Mouse (Mus musculus) heart, postnatal 14 days (tissue): ENCODE measurements around the gene Gpr37. TPM values are rescaled to one million over a fixed set of nuclear protein-coding genes. Genes with fewer than 3 reads are reported as not detected.

Source experiments
- DNase-seq, 2 experiments: peaks; one replicate each; pipeline ENCODE4 v3.0.0; 2021 to 2022
- intact Hi-C: fragments of 180-260 bp; cut with DNase I; formaldehyde crosslinking; loops from one replicate; pipeline ENCODE4 v1.15.1; 2025
- long read RNA-seq, 2 experiments: library from polyadenylated mRNA; stranded (forward); transcript quantifications; one replicate each; pipeline ENCODE4 v2.0.0; 2021
- total RNA-seq, 2 experiments: library from RNA; stranded (reverse); gene quantifications; 2 replicates each; pipeline ENCODE4 v1.2.3; 2021

Gpr37 gene
- total RNA-seq = under 1 TPM; 0.07 to 0.12 TPM
- long read RNA-seq, experiment 1 = 0 reads
- long read RNA-seq, experiment 2 = 0 reads

- DNase-seq = no peak
- intact Hi-C loops = no loop called here
These were observed at the start of gene Gpr37 for GRCm38 (mm10) chr6:25690629-25691028. Gpr37 (minus strand) TSS chr6:25690729.

- DNase-seq = no peak
- intact Hi-C loops = no loop called here
These were observed 46.0 kb upstream of the Gpr37 start for GRCm38 (mm10) chr6:25736533-25736932.

- intact Hi-C loops = no loop called here
- no peak for DNase-seq
These were observed 36.0 kb upstream of the Gpr37 start for GRCm38 (mm10) chr6:25726560-25726959.

GRCm38 (mm10) chr6:25710601-25711000 lies 20.1 kb upstream of the Gpr37 start:
- DNase-seq = no peak
- intact Hi-C loops = no loop called here

- peak; percentile 6 to 34 for DNase-seq
- intact Hi-C loops = loop anchor here (2.0 to 5.0 kb wide), 2 partner anchors 432 to 689 kb away; no protein-coding TSS in a partner anchor
These were observed 18.8 kb upstream of the Gpr37 start for GRCm38 (mm10) chr6:25709250-25709895.

GRCm38 (mm10) chr6:25699956-25700355 lies 9.4 kb upstream of the Gpr37 start:
- DNase-seq = no peak
- intact Hi-C loops = no loop called here

GRCm38 (mm10) chr6:25690284-25690605 lies 284 bp downstream of the Gpr37 start:
- DNase-seq = peak; percentile 4 to 12
- intact Hi-C loops = no loop called here

GRCm38 (mm10) chr6:25689520-25690283 lies 827 bp downstream of the Gpr37 start:
- intact Hi-C loops = no loop called here
- peak; percentile 22 to 33 for DNase-seq

- DNase-seq = peak; percentile 4
These were observed 1.5 kb downstream of the Gpr37 start for GRCm38 (mm10) chr6:25688927-25689519.

GRCm38 (mm10) chr6:25686760-25687200 lies 3.7 kb downstream of the Gpr37 start:
- peak in 1 of 2 experiments; percentile 14 for DNase-seq
- intact Hi-C loops = no loop called here

More at GRCm38 (mm10) chr6:25688927-25689519, 1.5 kb downstream of the Gpr37 start:
- intact Hi-C loops = no loop called here

- DNase-seq = no peak
- intact Hi-C loops = no loop called here
These were observed 6.1 kb downstream of the Gpr37 start for GRCm38 (mm10) chr6:25684391-25684790.

GRCm38 (mm10) chr6:25675111-25675510 lies 15.4 kb downstream of the Gpr37 start:
- no peak for DNase-seq
- intact Hi-C loops = no loop called here

- intact Hi-C loops = no loop called here
- no peak for DNase-seq
These were observed 16.7 kb downstream of the Gpr37 start for GRCm38 (mm10) chr6:25673801-25674200.

GRCm38 (mm10) chr6:25670150-25670549 lies 20.4 kb downstream of the Gpr37 start:
- intact Hi-C loops = no loop called here
- DNase-seq = no peak

- intact Hi-C loops = no loop called here
- DNase-seq = no peak
These were observed 26.6 kb downstream of the Gpr37 start for GRCm38 (mm10) chr6:25663942-25664341.

- no peak for DNase-seq
- intact Hi-C loops = no loop called here
These were observed 30.4 kb downstream of the Gpr37 start for GRCm38 (mm10) chr6:25659924-25660675.

Other genes with a start within 250 kb of the Gpr37 start
- gene Pot1a, start 118.5 kb upstream of the Gpr37 start, total RNA-seq = 1 to 10 TPM; 8.4 to 9.6 TPM